Mouse (Mus musculus) limb, embryonic 14.5 days (tissue): ENCODE data around the gene Ndufv1. TPM values are rescaled to one million over a fixed set of nuclear protein-coding genes. Genes with fewer than 3 reads are reported as not detected.

ENCODE experiments used
- ATAC-seq: fragments of 200-750 bp; cut with Nextera tagmentation; 2 replicates; pipeline ENCODE4 v1.8.0; 2017; ENCODE audit warnings: low read depth, moderate number of reproducible peaks, moderate TSS enrichment; ENCODE audit not compliant: low FRiP score
- DNase-seq: peaks from one replicate; pipeline ENCODE4 v3.0.0-alpha.2; 2015; ENCODE audit warnings: low spot score
- H3K27ac ChIP-seq: fragments of 300-500 bp; sonication (generic); replicated peaks from 2 replicates; pipeline ENCODE4 v1.5.1; 2014; ENCODE audit warnings: low read depth, mild to moderate bottlenecking, low read length, moderate library complexity, mixed read lengths
- H3K27me3 ChIP-seq: fragments of 300-500 bp; sonication (generic); 2 replicates; pipeline ENCODE4 v1.6.1; 2014; ENCODE audit warnings: low read length, mixed read lengths; ENCODE audit not compliant: control insufficient read depth, insufficient read depth
- H3K36me3 ChIP-seq: fragments of 300-500 bp; sonication (generic); 2 replicates; pipeline ENCODE4 v1.6.1; 2014; ENCODE audit warnings: mild to moderate bottlenecking, low read length, moderate library complexity, mixed read lengths; ENCODE audit not compliant: control insufficient read depth, insufficient read depth
- H3K4me1 ChIP-seq: fragments of 300-500 bp; sonication (generic); 2 replicates; pipeline ENCODE4 v1.6.1; 2014; ENCODE audit warnings: antibody characterized with exemption, low read length, mixed read lengths; ENCODE audit not compliant: control insufficient read depth, insufficient read depth
- H3K4me2 ChIP-seq: fragments of 300-500 bp; sonication (generic); replicated peaks from 2 replicates; pipeline ENCODE4 v1.6.1; 2014; ENCODE audit warnings: low read depth, mild to moderate bottlenecking, low read length, moderate library complexity; ENCODE audit not compliant: severe bottlenecking
- H3K4me3 ChIP-seq: fragments of 300-500 bp; sonication (generic); replicated peaks from 2 replicates; pipeline ENCODE4 v1.5.1; 2014; ENCODE audit warnings: low read length
- H3K9ac ChIP-seq: fragments of 300-500 bp; sonication (generic); 2 replicates; pipeline ENCODE4 v1.6.1; 2014; ENCODE audit warnings: mild to moderate bottlenecking, low read depth, low read length, moderate library complexity; ENCODE audit not compliant: severe bottlenecking
- H3K9me3 ChIP-seq: fragments of 300-500 bp; sonication (generic); 2 replicates; pipeline ENCODE4 v1.6.1; 2016; ENCODE audit warnings: low read length; ENCODE audit not compliant: control insufficient read depth
- POLR2A ChIP-seq: fragments of 200-500 bp; IDR thresholded peaks from 2 replicates; pipeline ENCODE4 v1.8.0; 2012; ENCODE audit warnings: inconsistent platforms, mild to moderate bottlenecking, moderate library complexity, borderline replicate concordance; ENCODE audit not compliant: insufficient read depth, insufficient read length; ENCODE audit errors: extremely low read depth
- whole genome bisulfite sequencing: fragments of 180-500 bp; shearing (Covaris S2); extraction: QIAGEN DNeasy Blood & Tissue Kit; methylation state at CpG from one replicate; pipeline ENCODE4 v1.1.7; 2014; 5-methylcytosine and 5-hydroxymethylcytosine counted together
- polyA plus RNA-seq, 2 experiments: library from polyadenylated mRNA; depleted of rRNA in 1 of 2; stranded (reverse) in 1 of 2; unstranded in 1 of 2; fragments of >200 nt; fragmentation: Nextera tagmentation in 1 of 2; extraction: Ambion mirVana in 1 of 2; gene quantifications; 2 replicates each; pipeline versions ENCODE4 v1.2.1 to v1.2.3; 2012 to 2014

The Ndufv1 gene
- polyA plus RNA-seq, 2 experiments, result 157 to 193 TPM

- no peak for TF ChIP-seq POLR2A
- Histone ChIP-seq H3K9me3 (no peaks in the 10 kb centered on the region), H3K4me1 (peaks cover 12% of the 10 kb centered on the region), H3K27me3 (no peaks in the 10 kb centered on the region), H3K4me3 (no peak overlapping the region), H3K9ac (no peak overlapping the region), H3K4me2 (no peak overlapping the region), H3K36me3 (peaks cover 48% of the 10 kb centered on the region), H3K27ac (no peak overlapping the region)
- DNase-seq (no peak), ATAC-seq (no peak)
- WGBS, result 85% methylated on average over 15 of the region's 15 CpGs
Measured at GRCm38 (mm10) chr19:4004331-4004730, 8.3 kb downstream of the Ndufv1 start.

GRCm38 (mm10) chr19:4003641-4004040 is 9.0 kb downstream of the Ndufv1 start:
- no peak overlapping the region for H3K4me2 ChIP-seq
- H3K27ac ChIP-seq, result no peak overlapping the region
- H3K9me3 ChIP-seq, result no peaks in the 10 kb centered on the region
- no peak for DNase-seq
- no peak overlapping the region for H3K4me3 ChIP-seq
- H3K27me3 ChIP-seq, result no peaks in the 10 kb centered on the region
- H3K4me1 ChIP-seq, result peaks cover 12% of the 10 kb centered on the region
- H3K9ac ChIP-seq, result no peak overlapping the region
- no peak for TF ChIP-seq POLR2A
- 66% methylated on average over 12 of the region's 12 CpGs for WGBS
- ATAC-seq, result no peak
- peaks cover 42% of the 10 kb centered on the region for H3K36me3 ChIP-seq

- Histone ChIP-seq H3K27ac (no peak within 1 kb of the TSS), H3K4me3 (no peak within 1 kb of the TSS), H3K27me3 (no peaks in the 10 kb centered on the region), H3K4me1 (peaks cover 12% of the 10 kb centered on the region), H3K36me3 (peaks cover 37% of the 10 kb centered on the region), H3K4me2 (no peak within 1 kb of the TSS), H3K9ac (0 out of 2 replicates have a peak within 1 kb of the TSS, but pooled peaks have one; percentile 5), H3K9me3 (no peaks in the 10 kb centered on the region)
- no peak for ATAC-seq
- TF ChIP-seq POLR2A, result no peak
- WGBS, result 70% methylated on average over 1 of the region's 1 CpGs
- DNase-seq, result no peak
Measured at GRCm38 (mm10) chr19:4003112-4003511, 9.5 kb downstream of the Ndufv1 start, which contains the start of gene Doc2g. Gene Doc2g (plus strand): TSS chr19:4003313.

- peaks cover 12% of the 10 kb centered on the region for H3K4me1 ChIP-seq
- no peaks in the 10 kb centered on the region for H3K27me3 ChIP-seq
- H3K4me2 ChIP-seq, result no peak overlapping the region
- DNase-seq (no peak), ATAC-seq (no peak)
- H3K4me3 ChIP-seq, result no peak overlapping the region
- WGBS, result 89% methylated on average over 5 of the region's 5 CpGs
- H3K36me3 ChIP-seq, result peaks cover 23% of the 10 kb centered on the region
- peak overlapping the region; percentile 81; the same call in 1 of the 2 replicates for H3K9ac ChIP-seq
- H3K27ac ChIP-seq, result no peak overlapping the region
- H3K9me3 ChIP-seq, result no peaks in the 10 kb centered on the region
- TF ChIP-seq POLR2A, result no peak
Measured at GRCm38 (mm10) chr19:4001752-4002151, 10.9 kb downstream of the Ndufv1 start.

DNA sequence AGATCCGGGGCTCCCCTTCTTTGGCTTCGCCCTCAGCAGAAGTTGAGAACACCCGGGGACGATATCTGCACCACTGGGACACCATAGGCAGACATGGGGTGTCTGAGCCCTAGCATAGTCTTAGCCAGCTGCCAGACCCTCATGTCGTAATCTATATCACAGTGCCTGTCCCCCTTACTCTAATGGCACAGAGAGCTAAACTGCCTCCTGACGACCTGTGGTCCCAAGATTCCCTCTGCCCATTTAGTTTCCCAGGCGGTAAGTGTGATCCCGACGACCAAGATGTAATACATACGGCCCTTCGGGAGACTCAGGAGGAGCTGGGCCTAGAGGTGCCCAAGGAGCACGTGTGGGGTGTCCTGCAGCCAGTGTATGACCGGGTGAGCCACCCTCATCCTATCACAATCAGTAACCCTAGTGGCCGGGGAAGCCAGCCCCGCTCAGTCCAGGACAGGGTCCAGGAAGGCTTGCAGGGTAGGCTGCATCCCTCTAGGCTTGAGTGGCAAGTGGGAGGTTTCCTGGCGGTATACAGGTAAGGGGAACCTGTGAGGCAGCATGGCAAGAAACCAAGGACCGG is 11.6 kb downstream of the Ndufv1 start:
- no peaks in the 10 kb centered on the region for H3K27me3 ChIP-seq
- DNase-seq (no peak), ATAC-seq (no peak)
- no peak for TF ChIP-seq POLR2A
- peak overlapping the region; percentile 85 for H3K4me2 ChIP-seq
- H3K4me3 ChIP-seq, result peak overlapping the region; percentile 70
- H3K36me3 ChIP-seq, result peaks cover 16% of the 10 kb centered on the region
- WGBS, result 13% methylated on average over 16 of the region's 17 CpGs
- H3K9me3 ChIP-seq, result no peaks in the 10 kb centered on the region
- H3K9ac ChIP-seq, result peak overlapping the region; percentile 81
- H3K4me1 ChIP-seq, result peaks cover 12% of the 10 kb centered on the region
- H3K27ac ChIP-seq, result peak overlapping the region; percentile 93
